Mouse (Mus musculus): Measurements from ENCODE around the gene Dnaic1. TPM values are rescaled to one million over a fixed set of nuclear protein-coding genes. Genes with fewer than 3 reads are reported as not detected.

Dnaic1 gene
- total RNA-seq (2023; ENCODE audit: inconsistent age), result not detected in 4 replicates

DNA sequence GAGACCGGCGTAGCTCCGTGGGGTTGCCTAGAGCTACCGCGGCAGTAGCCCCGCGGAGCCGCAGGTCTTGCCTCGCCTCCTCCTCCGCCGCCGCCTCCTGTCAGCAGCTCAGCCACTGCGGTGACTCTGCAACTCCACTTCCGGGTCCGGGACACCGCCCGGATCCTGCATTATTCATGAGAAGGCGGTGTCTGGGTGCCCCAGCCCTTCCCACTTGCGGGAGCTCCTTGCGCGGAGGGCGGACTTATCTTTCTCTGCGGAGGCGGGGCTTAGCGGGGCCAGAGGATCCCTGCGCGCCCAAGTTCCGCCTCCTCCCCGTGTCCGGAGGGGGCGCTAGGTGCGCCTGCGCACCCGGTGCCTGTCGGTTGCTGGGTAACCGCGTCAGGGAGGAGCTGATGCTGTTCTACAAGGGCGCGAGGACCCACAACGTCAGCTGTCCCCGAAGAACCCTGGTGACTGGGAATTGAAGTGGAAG is at the start of gene Dnaic1, which contains the start of gene Fam219a:
Gene Dnaic1, plus strand, starts transcription at position 365 of the 475 bp plus-strand sequence.
Gene Fam219a, minus strand, starts transcription at position 128 of the 475 bp plus-strand sequence.

GRCm38 (mm10) chr4:41639913-41640507 is 70.4 kb downstream of the Dnaic1 start, which contains the start of gene Enho:
TSS of gene Enho (minus strand) at chr4:41640324.

Other genes starting within 250 kb of the Dnaic1 start
- gene Ubap1, start 220.8 kb upstream of the Dnaic1 start, total RNA-seq (2023; ENCODE audit: inconsistent age), result 45.4 to 54.3 TPM (median 51.5 TPM) in 4 replicates
- gene Kif24, start 104.9 kb upstream of the Dnaic1 start, total RNA-seq (2023; ENCODE audit: inconsistent age), result 3.0 to 4.6 TPM (median 3.5 TPM) in 4 replicates
- 3.7 to 5.9 TPM (median 5.3 TPM) in 4 replicates for gene Nudt2, start 104.6 kb upstream of the Dnaic1 start, total RNA-seq (2023; ENCODE audit: inconsistent age)
- gene AI464131, start 66.7 kb upstream of the Dnaic1 start, total RNA-seq (2023; ENCODE audit: inconsistent age), result not detected in 4 replicates
- not detected in 4 replicates for gene 1110017D15Rik, start 52.4 kb upstream of the Dnaic1 start, total RNA-seq (2023; ENCODE audit: inconsistent age)
- gene Fam219a, start 237 bp upstream of the Dnaic1 start, total RNA-seq (2023; ENCODE audit: inconsistent age), result 13.8 to 14.4 TPM (median 14.4 TPM) in 4 replicates
- not detected in 4 replicates for gene Enho, start 70.5 kb downstream of the Dnaic1 start, total RNA-seq (2023; ENCODE audit: inconsistent age)
- not detected in 4 replicates for gene Cntfr, start 127.3 kb downstream of the Dnaic1 start, total RNA-seq (2023; ENCODE audit: inconsistent age)
- 13.9 to 18.6 TPM (median 15.3 TPM) in 4 replicates for gene Il11ra1, start 130.2 kb downstream of the Dnaic1 start, total RNA-seq (2023; ENCODE audit: inconsistent age)
- gene Rpp25l, start 143.8 kb downstream of the Dnaic1 start, total RNA-seq (2023; ENCODE audit: inconsistent age), result 30.3 to 35.1 TPM (median 34.0 TPM) in 4 replicates
- gene Dctn3, start 153.4 kb downstream of the Dnaic1 start, total RNA-seq (2023; ENCODE audit: inconsistent age), result 50.6 to 69.0 TPM (median 61.6 TPM) in 4 replicates
- gene Arid3c, start 161.4 kb downstream of the Dnaic1 start, total RNA-seq (2023; ENCODE audit: inconsistent age), result not detected in 4 replicates
- gene Galt, start 185.5 kb downstream of the Dnaic1 start, total RNA-seq (2023; ENCODE audit: inconsistent age), result 52.6 to 62.3 TPM (median 55.4 TPM) in 4 replicates
- gene Sigmar1, start 186.4 kb downstream of the Dnaic1 start, total RNA-seq (2023; ENCODE audit: inconsistent age), result 16.1 to 19.6 TPM (median 18.2 TPM) in 4 replicates
- 8.4 to 14.2 TPM (median 11.9 TPM) in 4 replicates for gene Ccl27a, start 204.5 kb downstream of the Dnaic1 start, total RNA-seq (2023; ENCODE audit: inconsistent age)